Mouse (Mus musculus): Measurements from ENCODE around the gene Trp53bp2.

Gene Trp53bp2

DNA sequence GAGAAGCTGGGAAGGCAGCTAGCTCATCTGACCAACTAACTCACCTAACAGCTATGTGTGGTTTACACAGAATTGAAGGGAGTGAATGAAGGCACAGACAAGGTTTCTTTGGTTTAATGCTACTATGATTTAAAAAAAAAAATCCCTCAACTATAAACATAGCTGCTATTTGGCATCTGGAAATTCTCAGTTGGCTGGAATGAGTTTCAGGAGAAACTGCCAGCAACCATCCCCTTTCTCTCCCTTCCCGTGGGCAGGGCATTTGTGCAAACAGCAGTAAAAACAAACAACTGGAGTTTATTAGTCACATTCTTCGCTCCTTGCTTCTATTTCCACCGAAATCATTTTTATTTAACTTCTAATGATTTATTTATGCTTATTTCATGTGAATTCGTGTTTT, 2.4 kb upstream of the Trp53bp2 start:
- in situ Hi-C loops (cut with MseI, MboI): no loop called here

DNA sequence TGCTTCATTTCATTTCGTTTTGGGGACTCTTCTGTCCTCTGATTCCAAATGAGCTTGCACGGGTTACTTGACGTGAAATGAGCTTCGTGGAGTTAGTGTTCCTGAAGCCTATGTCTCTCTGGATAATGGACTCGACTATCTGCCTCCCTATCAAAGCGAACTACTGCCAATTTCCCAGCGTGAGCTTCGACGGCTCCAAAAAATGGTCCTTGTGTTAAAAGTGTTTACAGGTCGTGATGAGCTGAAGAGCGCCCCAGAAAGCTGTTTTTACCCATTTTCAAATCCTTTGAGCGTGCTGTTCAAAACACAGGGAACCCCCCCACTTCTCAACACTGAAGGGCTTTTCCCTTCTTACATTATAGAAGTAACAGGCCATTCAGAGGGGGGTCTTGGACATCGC, 729 bp upstream of the Trp53bp2 start:
- in situ Hi-C loops (cut with MseI, MboI): no loop called here

DNA sequence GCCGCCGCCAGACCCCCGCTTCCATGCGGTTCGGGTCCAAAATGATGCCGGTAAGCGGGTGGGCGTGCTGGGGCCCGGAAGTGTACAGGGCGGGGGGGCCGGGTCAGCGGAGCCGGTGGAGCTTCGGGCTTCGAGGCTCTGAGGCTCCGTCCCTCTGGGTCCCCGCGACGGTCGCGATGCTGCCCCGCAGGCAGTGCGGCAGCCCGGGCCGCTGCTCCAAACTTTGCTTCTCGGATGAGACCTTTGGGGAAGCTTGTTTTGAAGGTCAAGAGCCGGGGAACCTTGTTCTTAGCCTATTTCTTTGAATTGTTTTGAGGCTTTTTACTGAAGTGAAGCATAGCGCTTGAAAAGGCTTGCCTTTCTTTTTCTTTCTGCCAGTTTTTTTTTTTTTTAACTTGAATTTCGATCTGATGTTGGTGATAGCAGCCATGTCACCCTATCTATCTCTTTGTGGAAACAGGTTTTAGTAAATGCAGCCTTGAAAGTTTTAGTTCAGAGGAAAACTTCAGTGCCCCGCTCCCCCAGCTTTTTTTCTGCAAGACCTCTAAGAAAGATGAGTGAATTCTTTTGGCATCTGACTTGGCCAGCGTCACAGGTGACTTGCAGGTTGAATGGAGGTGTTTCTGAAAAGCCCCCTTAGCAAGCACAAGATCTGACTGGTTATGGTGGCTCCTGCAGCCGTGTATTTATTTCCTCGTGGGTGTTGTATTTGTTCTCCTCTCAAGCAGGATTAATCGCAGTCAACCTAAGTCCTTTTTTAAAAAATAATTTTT, 615 bp downstream of the Trp53bp2 start:
- in situ Hi-C loops (cut with MseI, MboI): no loop called here

DNA sequence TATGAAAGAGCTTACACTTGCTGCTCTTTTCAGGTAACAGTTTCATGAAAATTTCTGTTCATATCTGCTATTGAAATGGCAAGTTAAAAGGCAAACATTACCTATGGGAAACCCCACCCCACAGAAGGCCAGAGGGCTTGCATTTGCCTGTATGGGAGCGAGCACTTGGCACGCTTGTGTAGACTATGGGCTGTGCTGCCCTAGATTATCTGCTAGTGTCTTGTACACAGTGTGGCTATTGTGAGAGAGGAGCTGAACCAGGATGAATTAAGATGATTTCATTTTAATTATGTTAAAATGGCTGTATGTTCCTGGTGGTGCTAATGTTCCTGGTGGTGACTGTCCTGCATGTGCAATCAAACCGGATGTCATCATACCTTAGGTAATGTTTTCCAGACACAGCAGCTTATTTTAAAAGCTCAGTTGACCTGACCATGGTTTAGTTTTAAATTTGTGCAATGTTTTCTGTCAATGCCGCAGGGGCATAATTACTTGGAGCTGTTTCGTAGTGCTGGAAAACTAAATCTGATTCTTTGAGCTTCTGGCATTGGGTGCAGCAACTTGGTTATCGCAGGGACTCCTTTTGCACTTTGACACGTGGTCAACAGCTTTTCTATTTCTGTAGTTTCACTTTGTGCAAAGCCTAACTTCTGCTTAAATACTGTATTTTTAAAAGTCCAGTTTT, 3.8 kb downstream of the Trp53bp2 start:
- in situ Hi-C loops (cut with MseI, MboI): no loop called here

DNA sequence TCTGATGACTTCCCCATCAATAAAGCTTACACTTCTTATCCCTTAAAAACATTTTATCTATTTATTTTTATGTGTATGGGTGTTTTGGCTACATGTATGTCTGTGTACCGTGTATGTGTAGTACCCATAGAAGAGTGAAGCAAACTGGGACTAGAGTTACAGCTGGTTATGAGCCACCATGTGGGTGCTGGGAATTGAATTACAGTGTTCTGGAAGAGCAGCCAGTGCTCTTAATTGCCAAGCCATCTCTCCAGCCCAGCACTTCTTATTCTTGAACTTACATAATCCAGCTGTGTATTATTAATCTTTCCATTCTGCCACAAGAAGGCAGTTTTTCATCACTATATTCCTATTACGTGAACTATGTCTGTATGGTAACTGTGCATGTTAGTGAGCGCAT, 10.5 kb downstream of the Trp53bp2 start:
- in situ Hi-C loops (cut with MseI, MboI): no loop called here

DNA sequence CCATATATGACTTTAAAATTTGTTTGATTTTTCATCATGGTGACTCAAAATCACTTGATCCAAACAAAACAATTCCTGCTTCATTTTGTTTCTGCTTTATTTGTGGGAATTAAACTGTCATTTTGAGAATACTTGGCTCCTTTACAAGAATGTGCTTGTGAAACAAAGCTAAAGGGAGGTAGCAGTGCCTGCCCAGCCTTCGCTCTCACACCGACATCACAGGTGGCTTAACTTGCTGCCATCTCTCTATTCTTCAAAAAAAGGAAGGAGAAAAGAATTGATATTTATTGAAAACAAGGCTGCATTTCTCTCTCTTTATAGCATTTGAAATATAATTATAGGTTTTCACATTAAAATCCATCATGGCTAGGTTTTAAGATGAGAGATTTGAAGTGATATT, 15.3 kb downstream of the Trp53bp2 start:
- in situ Hi-C loops (cut with MseI, MboI): no loop called here

GRCm38 (mm10) chr1:182425176-182425575, 16.2 kb downstream of the Trp53bp2 start:
- in situ Hi-C loops (cut with MseI, MboI): no loop called here

- in situ Hi-C loops (cut with MseI, MboI): no loop called here
Observed at GRCm38 (mm10) chr1:182426444-182426843, 17.5 kb downstream of the Trp53bp2 start.

GRCm38 (mm10) chr1:182427426-182427825, 18.5 kb downstream of the Trp53bp2 start:
- in situ Hi-C loops (cut with MseI, MboI): no loop called here

DNA sequence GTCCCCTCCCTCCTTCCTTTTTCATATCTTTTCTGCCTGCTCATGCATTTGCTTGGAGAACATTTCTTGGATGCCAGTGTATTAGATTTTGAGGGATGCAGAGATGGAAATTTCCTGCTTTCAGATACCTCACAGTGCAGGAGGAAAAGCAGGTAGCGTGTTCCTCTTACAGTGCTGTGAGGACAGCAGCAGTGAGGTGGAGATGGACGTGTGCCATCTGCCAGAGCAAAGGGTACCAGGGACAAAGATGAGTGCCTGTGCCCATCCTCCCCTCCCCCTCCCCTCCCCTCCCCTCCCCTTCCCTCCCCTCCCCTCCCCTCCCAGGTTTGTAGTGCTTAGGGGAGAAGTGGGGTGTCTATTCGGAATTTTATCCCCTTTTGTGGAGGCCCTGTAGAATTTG, 20.9 kb downstream of the Trp53bp2 start:
- in situ Hi-C loops (cut with MseI, MboI): no loop called here

- in situ Hi-C loops (cut with MseI, MboI): no loop called here
Observed at GRCm38 (mm10) chr1:182430676-182431075, 21.7 kb downstream of the Trp53bp2 start.

- in situ Hi-C loops (cut with MseI, MboI): no loop called here
Observed at GRCm38 (mm10) chr1:182432059-182432458, 23.1 kb downstream of the Trp53bp2 start.

DNA sequence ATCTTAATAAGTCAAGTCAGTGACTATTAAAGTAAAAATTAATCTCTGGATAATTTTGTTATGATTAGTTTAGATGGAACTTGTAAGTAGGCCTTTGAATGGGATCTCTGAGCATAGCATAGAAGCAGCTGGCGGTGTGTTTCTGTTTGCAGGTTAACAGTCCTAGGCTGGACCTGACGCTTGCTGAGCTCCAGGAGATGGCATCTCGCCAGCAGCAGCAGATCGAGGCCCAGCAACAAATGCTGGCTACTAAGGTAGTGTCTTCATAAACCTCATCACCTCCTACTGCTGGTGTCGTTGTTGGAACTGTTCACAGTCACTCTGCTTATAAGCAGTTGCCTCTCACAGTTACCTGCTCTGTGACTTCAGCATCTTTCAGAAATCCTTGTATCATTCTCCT, 27.8 kb downstream of the Trp53bp2 start:
- in situ Hi-C loops (cut with MseI, MboI): no loop called here

DNA sequence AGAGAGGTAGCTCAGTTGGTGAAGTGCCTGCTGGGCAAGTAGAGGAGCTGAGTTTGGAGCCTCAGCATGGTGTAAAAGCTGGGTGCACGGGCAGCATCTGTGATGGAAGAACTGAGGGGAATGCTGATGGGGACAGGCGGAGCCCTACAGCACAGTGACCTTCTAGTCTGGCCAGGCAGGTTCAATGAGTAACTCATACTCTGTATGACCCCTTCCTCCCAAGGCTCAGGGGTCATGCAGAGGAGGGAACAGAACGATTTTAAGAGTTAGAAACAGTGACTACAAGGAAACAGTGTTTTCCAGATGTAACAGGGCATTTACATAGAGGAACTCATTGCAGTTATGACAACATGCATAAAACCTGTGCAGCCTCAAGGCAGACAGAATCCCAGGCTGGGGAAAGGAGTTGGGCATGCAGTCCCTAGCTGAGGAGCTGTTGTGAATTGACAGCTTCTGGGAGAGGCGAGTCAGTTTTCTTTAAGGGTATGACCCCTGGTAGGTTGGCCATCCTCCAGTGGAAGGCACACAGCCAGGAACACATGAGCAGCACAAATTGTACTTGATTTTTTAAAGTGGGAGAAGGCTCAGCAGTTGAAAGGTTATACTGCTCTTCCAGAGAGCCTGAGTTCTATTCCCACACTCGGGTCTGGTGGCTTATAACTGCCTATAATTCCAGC, 30.7 kb downstream of the Trp53bp2 start:
- in situ Hi-C loops (cut with MseI, MboI): no loop called here

- in situ Hi-C loops (cut with MseI, MboI): no loop called here
Observed at GRCm38 (mm10) chr1:182441791-182442473, 33.0 kb downstream of the Trp53bp2 start.

GRCm38 (mm10) chr1:182444116-182444515, 35.1 kb downstream of the Trp53bp2 start:
- in situ Hi-C loops (cut with MseI, MboI): no loop called here

GRCm38 (mm10) chr1:182448276-182449035, 39.5 kb downstream of the Trp53bp2 start:
- in situ Hi-C loops (cut with MseI, MboI): no loop called here

GRCm38 (mm10) chr1:182452473-182452872, 43.5 kb downstream of the Trp53bp2 start:
- in situ Hi-C loops (cut with MseI, MboI): no loop called here

DNA sequence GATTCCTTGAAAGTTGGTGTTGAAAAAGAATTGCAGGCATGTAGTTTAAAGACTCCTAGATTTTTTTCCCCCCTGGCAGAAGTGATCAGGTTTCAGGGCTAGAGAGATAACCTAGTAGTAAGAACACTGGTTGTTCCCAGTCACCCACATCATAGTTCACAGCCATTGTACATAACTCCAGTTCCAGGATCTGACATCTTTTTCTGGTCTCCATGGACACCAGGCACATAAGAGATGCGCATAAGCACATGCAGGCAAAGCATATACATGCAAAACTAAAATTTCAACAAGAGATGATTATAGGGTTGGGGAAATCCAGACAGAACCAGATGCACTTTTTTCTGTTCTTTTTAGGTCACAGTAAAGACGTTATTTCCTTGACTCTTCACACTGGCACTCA, 46.1 kb downstream of the Trp53bp2 start:
- in situ Hi-C loops (cut with MseI, MboI): no loop called here

- in situ Hi-C loops (cut with MseI, MboI): no loop called here
Observed at GRCm38 (mm10) chr1:182458556-182458955, 49.6 kb downstream of the Trp53bp2 start.

- in situ Hi-C loops (cut with MseI, MboI): no loop called here
Observed at GRCm38 (mm10) chr1:182459436-182459835, 50.5 kb downstream of the Trp53bp2 start.
